Mouse (Mus musculus): ENCODE data around the gene Gm11172.

The Gm11172 gene

DNA sequence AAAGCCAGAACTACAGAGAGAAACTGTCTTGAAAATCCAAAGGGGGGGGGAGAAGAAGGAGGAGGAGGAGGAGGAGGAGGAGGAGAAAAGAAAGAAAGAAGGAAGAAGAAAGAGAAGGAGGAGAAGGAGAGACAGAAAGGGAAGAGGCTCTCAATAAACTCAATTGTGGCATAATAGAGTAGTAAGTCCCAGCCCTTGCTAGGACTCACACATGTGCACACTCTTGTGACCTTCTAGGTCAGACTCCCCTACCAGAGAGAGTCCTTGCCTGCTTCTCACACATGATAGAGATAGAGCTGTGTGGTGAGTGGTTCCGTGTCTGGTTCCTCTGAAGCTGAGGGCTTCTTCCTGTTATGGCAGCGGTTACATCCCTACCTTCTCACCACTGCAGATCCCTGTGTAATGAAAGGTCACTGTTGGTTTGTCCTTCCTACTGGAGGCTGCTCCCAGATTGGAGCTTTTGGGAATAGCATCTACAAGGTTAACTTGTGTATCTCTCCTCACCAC is at the start of gene Gm11172:
TSS of gene Gm11172 (plus strand) at position 51 of the 507 bp plus-strand sequence.
- no peak for DNase-seq (ENCODE audit: low spot score in 2 of 2)

DNA sequence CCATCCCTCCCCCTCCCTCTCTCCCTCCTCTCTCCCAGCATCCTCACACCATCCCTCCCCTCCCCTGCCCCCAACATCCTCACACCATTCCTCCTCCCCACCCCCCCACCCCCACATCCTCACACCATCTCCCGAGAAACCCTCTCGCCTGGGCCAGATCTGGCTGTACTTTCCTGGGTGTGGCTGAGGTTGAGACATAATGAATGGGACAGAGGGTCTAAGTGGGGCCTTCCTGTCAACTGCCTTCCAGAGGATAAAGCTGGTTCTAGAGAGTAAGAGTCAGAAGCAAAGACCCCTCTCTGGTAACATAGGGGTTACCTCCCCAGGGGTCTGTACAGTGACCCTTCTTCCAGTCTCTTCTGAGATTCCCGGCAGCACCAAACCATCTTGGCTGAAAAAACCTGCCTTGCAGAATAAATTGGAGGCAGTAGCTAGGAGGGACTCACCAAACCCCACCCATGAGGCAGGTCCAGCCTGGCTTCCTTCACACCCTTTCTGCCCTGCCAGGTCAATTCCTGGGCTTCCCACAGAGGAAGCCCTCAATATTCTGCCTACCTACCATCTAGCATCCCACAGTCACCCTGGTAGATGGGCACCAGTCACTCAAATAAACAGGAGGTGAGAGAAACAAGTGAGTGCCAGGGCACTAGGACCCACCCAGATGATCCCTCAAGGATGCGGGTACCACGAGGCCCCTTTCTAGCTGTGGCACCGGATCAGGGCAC is 49.0 kb upstream of the Gm11172 start:
- DNase-seq (ENCODE audit: low spot score in 2 of 2): no peak

DNA sequence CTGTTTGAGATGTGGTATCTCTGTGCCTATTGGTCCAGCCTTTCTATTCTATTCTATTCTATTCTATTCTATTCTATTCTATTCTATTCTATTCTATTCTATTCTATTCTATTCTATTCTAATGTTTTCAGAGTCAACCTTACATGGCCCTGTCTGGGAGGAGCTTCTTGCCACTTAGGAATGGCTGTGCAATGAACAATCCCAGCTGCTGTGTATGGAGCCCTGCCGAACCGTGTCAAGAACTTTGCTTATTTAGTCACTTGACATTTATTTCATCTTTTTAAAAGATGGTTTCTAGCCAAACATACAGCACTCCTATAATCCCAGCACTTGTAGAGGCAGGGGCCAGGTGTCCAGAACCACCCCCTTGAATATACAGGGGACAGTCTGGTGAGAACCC is 48.4 kb upstream of the Gm11172 start:
- no peak for DNase-seq (ENCODE audit: low spot score in 2 of 2)

DNA sequence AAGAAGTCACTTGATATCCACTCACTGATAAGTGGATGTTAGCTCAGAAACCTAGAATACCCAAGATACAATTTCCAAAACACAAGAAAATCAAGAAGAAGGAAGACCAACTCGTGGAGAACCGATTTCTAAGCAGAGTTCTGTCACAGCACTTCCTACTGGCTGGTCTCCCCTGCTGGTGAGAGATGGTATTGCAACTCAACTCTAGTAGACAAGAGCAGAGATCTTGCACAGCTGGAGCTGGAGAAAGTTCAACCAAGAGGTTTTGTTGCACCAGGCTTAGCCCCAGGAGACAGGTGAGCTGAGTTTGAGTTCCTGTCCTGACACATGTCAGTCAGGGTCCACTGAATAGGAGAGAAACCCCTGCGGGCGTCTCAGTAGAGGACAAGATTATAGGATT is 45.6 kb upstream of the Gm11172 start:
- peak in 1 of 2 experiments; percentile 53 for DNase-seq (ENCODE audit: low spot score in 2 of 2)

DNA sequence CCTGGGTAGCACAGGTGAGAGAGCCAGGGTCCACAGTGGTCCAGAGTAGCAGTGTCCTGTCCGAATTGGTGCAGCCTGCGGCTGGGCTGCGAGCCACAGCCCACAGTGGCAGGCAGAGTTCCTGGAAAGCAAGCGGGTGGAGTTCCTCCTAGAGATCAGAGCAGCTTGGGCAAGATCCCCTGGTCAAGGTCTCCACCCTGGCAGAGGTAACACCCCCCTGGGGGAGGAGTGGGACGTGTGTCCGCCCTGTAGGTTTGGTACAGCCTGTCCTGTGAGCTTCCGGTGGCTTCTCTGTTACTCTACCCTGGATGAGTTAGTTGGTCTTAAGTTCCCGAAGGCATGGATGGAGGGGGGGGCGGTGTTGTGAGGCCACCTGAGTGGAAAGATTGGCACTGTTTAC is 43.9 kb upstream of the Gm11172 start:
- DNase-seq (ENCODE audit: low spot score in 2 of 2): no peak

DNA sequence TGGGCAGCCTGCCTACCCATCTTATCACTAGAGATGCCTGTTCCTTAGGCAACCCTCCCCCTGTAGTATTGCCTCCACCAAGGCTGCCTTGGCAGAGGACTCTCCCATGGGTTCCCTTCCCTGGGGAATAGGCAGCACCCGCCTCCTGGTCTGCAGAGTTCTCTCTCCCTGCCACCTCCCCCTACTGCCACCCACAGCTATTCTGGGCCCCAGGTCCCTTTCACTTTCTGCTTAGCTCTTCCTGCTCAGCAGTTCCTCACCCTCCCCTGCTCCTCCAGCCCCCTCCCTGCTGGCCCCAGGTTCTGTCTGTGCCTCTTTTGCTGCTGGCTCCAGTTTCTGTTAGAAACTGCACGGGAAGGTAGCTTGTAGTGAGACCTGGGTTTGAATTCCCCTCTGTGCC is 43.1 kb upstream of the Gm11172 start:
- DNase-seq (ENCODE audit: low spot score in 2 of 2): no peak

DNA sequence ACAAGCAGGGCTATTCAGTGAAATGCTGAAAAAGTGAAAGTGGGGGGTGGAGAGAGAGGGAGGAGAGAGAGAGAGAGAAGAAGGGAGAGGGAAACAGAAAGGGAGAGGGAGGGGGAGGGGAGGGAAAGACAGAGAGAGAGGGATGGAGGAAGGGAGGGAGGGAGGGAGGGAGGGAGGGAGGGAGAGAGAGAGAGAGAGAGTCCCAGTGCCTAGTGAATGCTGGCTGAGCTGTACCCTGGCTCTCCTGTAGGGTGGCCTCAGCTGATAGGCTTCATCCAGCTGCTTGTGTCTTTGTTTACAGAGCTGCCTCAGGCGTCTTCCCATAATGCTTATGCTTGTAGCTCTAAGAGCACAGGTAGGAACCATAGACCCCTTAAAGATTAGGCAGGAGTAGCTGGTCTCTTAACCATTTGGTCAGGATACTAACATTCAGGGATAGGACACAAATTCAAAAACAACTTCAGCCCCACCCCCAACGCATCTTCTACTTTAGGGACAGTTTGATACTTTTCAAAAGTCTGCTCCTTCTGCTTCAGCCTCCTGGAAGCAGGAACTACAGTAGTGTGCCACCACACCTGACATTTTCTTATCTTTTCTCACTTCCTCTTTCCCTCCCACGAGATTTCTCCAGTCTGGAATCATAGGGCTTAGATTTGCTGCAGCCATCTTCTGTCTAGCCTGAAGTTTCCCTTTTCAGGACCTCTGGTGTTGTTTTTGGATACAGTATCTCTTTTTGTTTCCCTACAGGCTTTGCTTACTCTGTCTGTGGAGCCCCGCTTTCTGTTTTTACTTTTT is 42.0 kb upstream of the Gm11172 start:
- DNase-seq (ENCODE audit: low spot score in 2 of 2): no peak

DNA sequence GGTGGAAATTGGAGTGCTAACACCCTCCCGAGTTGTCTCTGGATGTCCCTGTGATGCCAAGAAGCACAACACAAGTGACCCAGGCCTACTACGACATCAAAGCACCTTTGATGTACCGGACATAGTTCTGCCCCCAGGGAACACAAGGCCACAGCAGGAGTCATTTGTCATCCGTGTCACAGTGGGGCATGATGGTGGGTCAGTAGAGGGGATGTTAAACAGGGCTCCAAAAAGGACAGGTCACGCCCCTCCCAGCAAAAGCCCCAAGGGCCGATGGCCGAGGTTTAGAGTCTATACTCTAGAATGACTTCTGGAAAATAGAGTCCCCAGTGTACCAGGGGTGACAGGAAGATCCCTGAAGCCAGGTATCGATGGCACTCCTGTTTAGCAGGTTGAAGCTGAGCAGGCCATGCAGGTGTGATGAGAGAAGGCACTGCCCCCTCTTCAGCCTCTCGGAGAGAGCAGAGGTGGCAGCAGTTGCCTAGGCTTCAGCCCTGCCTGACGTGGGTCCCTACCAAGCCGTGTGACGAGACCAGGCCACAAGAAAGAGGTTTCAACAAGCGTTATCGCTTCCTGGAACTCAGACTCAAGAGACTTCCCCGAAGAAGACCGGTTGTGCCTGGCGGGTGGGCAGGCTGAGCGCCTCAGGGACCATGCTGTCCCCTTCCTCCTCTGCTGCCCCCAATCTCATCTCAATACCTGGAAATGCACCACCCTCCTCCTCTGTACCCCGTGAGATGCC is 40.8 kb upstream of the Gm11172 start:
- no peak for DNase-seq (ENCODE audit: low spot score in 2 of 2)

DNA sequence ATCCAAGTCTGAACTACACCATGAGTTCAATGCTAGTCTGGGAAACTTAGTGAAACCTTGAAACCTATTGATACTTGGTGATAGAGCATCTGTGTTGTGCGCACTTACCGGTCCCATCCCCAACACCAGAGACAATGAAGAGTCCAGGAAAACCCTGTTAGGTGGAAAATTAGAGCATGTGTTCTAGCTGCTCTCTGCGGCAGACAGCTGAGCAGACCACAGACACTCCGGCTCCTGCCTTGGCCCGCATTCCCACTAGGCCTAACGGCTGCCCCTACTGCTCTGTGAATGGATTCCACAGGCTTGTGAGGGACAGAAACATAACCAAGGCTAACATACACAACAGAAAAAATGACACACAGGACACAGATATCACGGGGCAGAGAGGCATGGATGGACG is 39.2 kb upstream of the Gm11172 start:
- no peak for DNase-seq (ENCODE audit: low spot score in 2 of 2)

DNA sequence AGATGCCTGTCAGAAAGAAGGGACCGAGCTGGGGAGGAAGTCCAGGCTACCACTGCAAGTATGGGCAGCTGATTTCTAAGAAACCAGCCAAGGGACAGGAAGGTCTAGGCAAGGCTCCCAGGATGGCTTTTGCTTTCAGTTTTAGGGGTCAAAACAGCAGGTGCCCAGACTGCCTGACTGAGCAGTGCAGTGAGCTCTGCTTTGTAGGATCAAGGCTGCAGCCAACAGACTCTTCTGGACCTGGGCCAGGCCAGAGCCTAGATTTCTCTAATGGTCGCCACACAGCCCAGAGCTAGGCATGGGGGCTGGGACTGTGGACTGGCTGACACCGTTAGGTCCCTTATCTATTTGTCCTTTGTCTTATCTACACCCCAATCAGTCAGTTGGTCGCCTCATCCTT is 38.0 kb upstream of the Gm11172 start:
- no peak for DNase-seq (ENCODE audit: low spot score in 2 of 2)

DNA sequence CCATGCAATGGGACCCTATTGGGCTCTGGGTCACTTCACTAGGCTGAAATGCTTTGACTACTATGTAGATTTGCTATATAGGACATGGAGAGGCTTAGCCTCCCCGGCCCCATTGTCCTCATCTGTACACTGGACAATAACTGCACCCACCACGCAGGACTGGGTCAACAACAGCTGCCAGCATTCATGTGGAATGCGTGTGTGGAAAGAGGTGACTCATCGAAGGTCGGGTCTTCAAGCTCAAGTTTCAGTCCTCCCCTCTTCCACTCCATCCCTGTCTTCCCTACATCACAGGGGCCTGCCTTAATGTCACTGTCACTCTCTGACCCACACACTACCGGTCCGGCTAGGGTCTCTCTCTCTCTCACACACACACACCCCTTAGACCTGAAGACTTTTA is 36.4 kb upstream of the Gm11172 start:
- DNase-seq (ENCODE audit: low spot score in 2 of 2): no peak

DNA sequence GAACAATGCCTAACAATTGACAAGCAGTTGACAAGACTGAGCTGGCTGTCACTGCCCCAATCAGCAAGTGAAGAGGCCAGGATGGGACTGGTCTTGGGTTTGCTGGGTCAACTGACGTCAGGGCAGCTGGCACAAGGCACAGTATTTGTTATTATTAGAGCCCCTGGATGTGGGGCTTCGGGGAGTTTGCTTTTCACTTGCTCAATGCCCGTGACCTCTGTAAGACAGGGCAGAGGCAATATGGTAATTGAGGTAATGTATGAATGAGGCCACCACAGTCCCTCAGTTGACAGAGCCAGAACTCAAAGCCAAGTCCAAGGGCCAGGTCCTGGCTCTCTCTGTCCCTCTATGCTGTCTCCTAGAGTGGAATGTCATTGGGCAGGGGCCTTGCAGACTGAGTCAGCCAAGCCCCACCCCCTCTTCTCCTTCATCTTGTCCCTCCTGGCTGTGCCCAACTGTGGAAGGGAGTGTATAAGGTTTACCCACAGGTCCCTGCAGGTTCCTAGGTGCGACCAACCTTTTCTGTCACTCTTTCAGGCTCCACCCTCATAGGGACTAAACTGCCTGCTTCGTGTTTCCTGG is 35.0 kb upstream of the Gm11172 start:
- no peak for DNase-seq (ENCODE audit: low spot score in 2 of 2)

DNA sequence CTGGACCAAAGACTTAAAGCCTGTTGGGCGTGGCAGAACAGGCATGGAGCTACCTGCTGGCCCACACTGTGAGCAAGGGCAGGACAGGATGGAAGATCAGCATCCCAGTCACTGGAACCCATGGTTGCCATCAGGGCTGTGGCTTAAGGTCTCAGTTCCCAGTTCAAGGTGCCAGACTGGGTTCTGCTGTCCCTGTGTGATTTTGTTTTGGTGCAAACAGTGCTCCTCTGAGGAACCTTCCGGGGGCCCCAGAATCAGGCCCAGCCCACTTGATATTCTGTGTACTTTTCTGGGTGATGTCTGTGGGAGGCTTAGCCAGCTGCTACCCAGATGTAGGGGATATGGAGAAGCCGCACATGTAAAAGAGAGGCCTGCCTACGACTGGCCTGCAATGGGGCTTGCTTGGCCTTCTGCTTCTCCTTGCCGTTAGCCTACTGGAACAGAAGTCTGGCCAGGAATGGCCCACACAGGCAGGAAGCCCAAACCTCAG is 32.0 kb upstream of the Gm11172 start:
- no peak for DNase-seq (ENCODE audit: low spot score in 2 of 2)

DNA sequence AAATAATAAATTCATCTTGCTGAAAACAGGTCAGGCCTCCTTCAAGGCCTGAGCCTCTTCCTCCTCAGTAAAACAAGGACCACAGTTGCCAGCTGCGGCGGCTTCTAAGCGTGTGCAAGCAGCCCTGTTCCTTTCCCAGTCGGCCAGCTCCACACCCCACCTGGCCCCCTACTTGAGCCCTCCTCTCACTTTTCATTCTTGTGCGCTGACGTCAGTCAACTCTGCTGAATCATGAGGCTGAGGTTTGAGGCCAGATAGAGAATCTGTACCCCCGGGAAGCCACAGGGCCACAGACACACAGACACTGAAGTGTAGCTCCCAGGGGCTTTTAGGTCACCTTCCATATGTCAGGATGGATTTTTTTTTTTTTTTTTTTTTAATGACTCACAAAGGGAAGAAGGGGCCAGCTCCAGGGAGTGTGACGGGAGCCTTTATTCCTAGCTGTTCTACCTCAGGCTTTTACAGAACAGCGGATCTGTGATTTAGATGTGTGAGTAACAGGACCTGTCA is 30.8 kb upstream of the Gm11172 start:
- no peak for DNase-seq (ENCODE audit: low spot score in 2 of 2)

DNA sequence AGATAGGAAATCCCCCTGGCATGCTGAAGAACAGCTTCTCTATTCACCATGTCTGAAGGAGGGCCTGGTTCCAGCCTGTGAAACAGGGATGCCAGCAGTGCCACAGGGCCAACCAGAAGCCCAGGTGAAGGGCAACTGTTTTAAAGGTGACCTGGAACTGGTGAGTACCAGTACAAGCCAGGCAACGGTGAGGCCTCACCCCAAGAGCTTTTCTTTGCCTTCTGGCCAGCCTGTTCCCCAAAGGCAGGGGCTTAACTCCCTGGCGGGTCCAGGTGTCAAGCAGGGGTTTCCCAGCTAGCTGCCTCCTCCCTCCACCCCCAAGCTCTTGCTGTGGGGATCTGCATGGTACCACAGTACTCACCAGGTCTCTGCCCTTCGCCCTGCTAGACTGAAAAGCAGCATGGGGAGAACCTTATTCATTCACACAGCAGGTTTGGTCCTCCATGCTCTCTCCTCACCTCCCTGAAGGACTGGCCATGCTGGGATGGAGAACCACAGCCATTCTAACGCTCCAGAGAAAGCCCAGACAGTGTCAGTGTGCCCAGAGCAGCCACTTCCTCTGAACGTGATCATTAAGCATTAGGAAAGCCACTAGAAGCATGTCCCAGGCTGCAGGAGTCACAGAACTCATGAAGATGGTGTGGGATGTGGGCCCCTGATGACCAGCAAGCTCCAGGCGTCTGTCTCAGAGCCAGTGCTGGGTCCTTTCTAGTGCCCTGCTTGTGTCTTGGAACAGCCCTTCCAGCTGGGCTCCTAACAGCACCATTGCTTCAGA is 30.2 kb upstream of the Gm11172 start:
- no peak for DNase-seq (ENCODE audit: low spot score in 2 of 2)

DNA sequence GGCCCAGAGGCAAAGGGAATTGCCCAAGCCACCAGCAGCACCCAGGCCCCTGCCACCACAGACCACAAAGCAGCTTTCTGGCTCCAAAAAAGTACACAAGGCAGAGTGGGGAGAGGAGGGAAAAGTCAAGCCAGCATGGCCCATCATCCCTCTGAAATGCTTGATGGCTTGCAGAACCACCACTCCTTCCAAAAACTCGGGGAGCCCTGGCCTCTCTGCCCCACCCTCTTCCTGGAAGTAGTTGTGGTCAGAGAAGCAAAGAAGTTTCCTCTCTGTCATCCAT is 29.6 kb upstream of the Gm11172 start:
- DNase-seq (ENCODE audit: low spot score in 2 of 2): no peak

DNA sequence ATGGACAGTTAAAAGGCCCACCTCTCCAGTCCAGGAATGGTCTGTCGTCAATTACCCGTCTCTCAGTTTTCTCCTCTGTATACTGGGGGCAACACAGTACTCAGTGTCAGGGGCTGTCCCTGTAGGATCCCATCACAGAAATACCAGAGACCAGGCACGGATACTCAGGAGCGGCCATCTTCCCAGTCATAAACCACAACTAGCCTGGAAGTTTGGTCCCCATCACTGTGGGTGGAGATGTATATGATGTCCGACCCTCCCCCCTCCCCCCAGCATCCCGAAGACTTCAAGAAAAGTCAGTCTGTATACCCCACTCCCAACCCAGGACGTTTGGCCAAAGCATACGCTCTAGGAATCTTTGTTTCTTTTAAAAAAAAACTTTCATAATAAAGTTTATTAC is 29.3 kb upstream of the Gm11172 start:
- DNase-seq (ENCODE audit: low spot score in 2 of 2): no peak

DNA sequence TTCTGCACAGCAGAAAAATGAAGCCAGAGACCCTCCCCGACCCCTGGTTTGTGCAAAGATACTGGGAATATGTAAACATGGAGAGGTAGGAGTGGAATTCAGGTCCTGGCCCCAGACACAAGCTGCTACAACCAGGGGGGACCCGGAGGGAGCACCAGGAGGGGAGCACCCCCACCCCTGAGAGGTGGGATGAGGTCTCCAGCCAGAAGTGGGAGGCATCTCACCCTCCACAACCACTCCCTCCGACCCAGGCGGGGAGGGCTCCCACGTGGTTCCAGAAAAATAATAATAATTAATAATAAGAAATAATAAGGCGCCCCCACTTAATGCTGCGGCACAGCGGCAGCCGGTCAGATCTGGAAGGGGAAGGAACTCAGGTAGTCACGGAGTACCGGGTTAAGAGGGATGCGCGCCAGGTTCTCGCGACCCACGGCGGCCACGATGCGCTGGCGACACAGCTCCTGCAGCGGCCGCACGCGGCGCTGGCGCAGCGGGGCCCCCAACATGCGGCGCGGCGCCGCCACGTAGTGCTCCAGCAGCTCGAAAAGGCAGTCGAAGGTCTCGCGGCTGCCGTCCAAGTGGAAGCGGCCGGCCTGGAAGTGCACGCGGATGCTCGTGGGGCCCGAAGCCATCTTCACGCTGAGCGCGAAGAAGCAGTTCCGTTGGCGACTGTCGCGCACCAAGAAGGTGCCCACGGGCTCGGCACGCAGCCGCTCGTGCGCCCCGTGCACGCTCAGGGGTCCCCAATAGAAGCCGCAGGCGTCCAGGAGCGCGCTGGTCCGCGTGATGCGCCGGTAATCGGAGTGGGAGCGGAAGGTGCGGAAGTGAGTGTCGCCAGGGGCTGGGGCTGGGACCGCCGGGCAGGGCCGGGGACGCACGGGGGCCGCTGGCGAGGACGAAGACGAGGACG is 28.6 kb upstream of the Gm11172 start:
- DNase-seq (ENCODE audit: low spot score in 2 of 2): peak in 1 of 2 experiments; percentile 36

DNA sequence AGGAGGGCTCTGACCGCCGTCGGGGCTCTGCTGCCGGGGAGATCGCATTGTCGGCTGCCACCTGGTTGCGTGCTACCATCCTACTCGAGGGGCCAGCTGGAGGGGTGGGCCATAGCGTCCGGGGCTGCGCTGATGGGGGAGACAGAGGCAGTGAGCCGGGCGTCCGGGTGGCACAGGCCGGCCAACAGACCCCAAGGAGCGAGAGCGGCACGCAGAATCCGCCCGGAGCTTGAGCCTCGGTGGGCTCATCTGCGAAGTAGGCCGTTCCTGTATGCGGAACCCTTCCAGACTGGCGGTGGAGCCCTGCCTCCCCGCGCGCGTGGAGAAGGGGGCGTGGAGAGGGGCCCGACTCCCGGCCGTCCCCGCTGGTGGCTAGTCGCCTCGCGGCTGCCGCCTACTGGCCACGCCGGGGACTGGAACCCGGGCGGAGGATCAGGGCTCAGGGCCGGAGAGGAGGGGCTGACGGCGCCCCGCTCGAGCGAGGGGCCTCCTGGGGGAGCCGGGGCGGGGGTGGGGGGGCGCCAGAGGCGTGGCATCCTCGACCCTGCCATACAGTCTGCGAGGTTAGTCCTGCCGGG is 27.8 kb upstream of the Gm11172 start:
- DNase-seq (ENCODE audit: low spot score in 2 of 2): peak; percentile 81 to 88
